Mouse (Mus musculus) embryonic facial prominence, embryonic 15.5 days (tissue): ENCODE results near the gene Gpt2. TPM values are rescaled to one million over a fixed set of nuclear protein-coding genes. Genes with fewer than 3 reads are reported as not detected.

Experiments
- ATAC-seq: fragments of 200-750 bp; cut with Nextera tagmentation; 2 replicates; pipeline ENCODE4 v1.8.0; 2017; ENCODE audit warnings: low read depth, moderate TSS enrichment; ENCODE audit not compliant: insufficient number of reproducible peaks, low FRiP score, low TSS enrichment
- H3K27ac ChIP-seq: fragments of 300-500 bp; sonication (generic); replicated peaks from 2 replicates; pipeline ENCODE4 v1.5.1; 2015; ENCODE audit warnings: mild to moderate bottlenecking, inconsistent platforms
- H3K27me3 ChIP-seq: fragments of 300-500 bp; sonication (generic); 2 replicates; pipeline ENCODE4 v1.6.1; 2015; ENCODE audit warnings: inconsistent platforms
- H3K36me3 ChIP-seq: fragments of 300-500 bp; sonication (generic); 2 replicates; pipeline ENCODE4 v1.6.1; 2015; ENCODE audit warnings: mild to moderate bottlenecking, inconsistent platforms
- H3K4me1 ChIP-seq: fragments of 300-500 bp; sonication (generic); 2 replicates; pipeline ENCODE4 v1.6.1; 2015; ENCODE audit warnings: inconsistent platforms
- H3K4me2 ChIP-seq: fragments of 300-500 bp; sonication (generic); replicated peaks from 2 replicates; pipeline ENCODE4 v1.6.1; 2015; ENCODE audit warnings: mild to moderate bottlenecking, inconsistent platforms
- H3K4me3 ChIP-seq: fragments of 300-500 bp; sonication (generic); replicated peaks from 2 replicates; pipeline ENCODE4 v1.5.1; 2015; ENCODE audit warnings: mild to moderate bottlenecking, inconsistent platforms
- H3K9ac ChIP-seq: fragments of 300-500 bp; sonication (generic); 2 replicates; pipeline ENCODE4 v1.6.1; 2015; ENCODE audit warnings: inconsistent platforms
- H3K9me3 ChIP-seq: fragments of 300-500 bp; sonication (generic); replicated peaks from 2 replicates; pipeline ENCODE4 v1.6.1; 2016; ENCODE audit warnings: inconsistent platforms
- WGBS: fragments of 180-500 bp; shearing (Covaris S2); methylation state at CpG from one replicate; pipeline ENCODE4 v1.1.7; 2015; 5-methylcytosine and 5-hydroxymethylcytosine counted together
- polyA plus RNA-seq: library from polyadenylated mRNA; unstranded; fragments of >200 nt; fragmentation: Nextera tagmentation; extraction: Ambion mirVana; gene quantifications from 2 replicates; pipeline ENCODE4 v1.2.1, GENCODE M21; 2015

Gene Gpt2
- polyA plus RNA-seq, 1 experiment from 2014 or later, result 34.2 TPM

DNA sequence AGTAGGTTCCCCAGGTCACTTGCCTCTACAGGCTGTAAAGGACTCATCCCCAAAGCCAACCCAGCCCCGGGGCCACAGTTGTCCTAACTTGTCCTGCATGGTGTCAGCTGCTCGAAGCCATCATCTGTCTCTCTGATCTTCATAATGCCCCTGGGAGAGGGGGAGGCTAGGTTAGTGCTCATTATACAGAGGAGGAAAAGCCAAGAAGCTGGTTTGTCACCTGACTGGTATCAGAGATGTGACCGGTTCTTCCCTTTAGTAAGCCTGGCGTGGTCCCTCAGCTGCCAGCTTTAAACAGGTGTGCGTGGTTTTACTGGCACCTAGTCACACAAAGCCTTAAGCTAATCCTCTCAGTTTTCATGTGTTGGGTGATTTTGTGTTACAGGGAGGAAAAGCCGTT, 12.3 kb downstream of the Gpt2 start:
- Histone ChIP-seq H3K4me3 (no peak overlapping the region), H3K4me2 (no peak overlapping the region), H3K36me3 (peaks cover 39% of the 10 kb centered on the region), H3K27me3 (no peaks in the 10 kb centered on the region), H3K9me3 (no peaks in the 10 kb centered on the region), H3K9ac (no peak overlapping the region), H3K27ac (0 out of 2 replicates have a peak overlapping the region, but pooled peaks have one; percentile 11), H3K4me1 (peaks cover 10% of the 10 kb centered on the region)
- WGBS, result 60% methylated on average over 6 of the region's 6 CpGs
- ATAC-seq, result no peak

GRCm38 (mm10) chr8:85506620-85507019, 14.2 kb downstream of the Gpt2 start:
- H3K27me3 ChIP-seq, result no peaks in the 10 kb centered on the region
- 0 out of 2 replicates have a peak, but pooled peaks cover 4% of the 10 kb centered on the region for H3K4me1 ChIP-seq
- no peaks in the 10 kb centered on the region for H3K9me3 ChIP-seq
- no peak for ATAC-seq
- 84% methylated on average over 4 of the region's 4 CpGs for WGBS
- H3K4me3 ChIP-seq, result no peak overlapping the region
- H3K36me3 ChIP-seq, result peaks cover 55% of the 10 kb centered on the region
- no peak overlapping the region for H3K27ac ChIP-seq
- H3K9ac ChIP-seq, result no peak overlapping the region
- no peak overlapping the region for H3K4me2 ChIP-seq

DNA sequence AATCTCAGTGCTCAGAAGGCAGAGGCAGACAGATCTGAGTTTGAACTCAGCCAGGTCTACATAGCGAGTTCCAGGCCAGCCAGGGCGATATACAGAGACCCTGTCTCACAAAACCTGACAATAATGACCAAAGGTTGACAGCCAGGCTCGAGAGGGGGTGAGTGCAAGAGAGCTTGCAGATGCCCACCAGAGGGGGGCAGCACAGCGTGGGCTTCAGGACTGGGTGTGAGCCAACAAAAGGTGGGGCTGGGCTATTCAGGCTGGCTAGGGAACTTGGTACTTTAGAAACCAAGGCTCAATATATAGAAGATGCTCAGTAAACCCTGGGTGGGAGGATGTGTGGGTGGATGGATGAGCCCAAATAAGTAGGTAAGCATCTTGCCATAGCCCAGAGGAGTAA, 16.3 kb downstream of the Gpt2 start:
- no peaks in the 10 kb centered on the region for H3K4me1 ChIP-seq
- ATAC-seq, result no peak
- H3K4me3 ChIP-seq, result no peak overlapping the region
- no peak overlapping the region for H3K9ac ChIP-seq
- H3K27ac ChIP-seq, result no peak overlapping the region
- peaks cover 66% of the 10 kb centered on the region for H3K36me3 ChIP-seq
- 79% methylated on average over 4 of the region's 4 CpGs for WGBS
- no peaks in the 10 kb centered on the region for H3K9me3 ChIP-seq
- no peaks in the 10 kb centered on the region for H3K27me3 ChIP-seq
- H3K4me2 ChIP-seq, result no peak overlapping the region

- Histone ChIP-seq H3K4me2 (no peak overlapping the region), H3K9ac (no peak overlapping the region), H3K4me3 (no peak overlapping the region), H3K4me1 (peaks cover 15% of the 10 kb centered on the region), H3K27me3 (no peaks in the 10 kb centered on the region), H3K27ac (no peak overlapping the region), H3K36me3 (peaks cover 61% of the 10 kb centered on the region), H3K9me3 (no peaks in the 10 kb centered on the region)
- ATAC-seq, result no peak
- 81% methylated on average over 8 of the region's 8 CpGs for WGBS
These were observed 19.9 kb downstream of the Gpt2 start for GRCm38 (mm10) chr8:85512234-85512633.

- Histone ChIP-seq H3K36me3 (peaks cover 56% of the 10 kb centered on the region), H3K27ac (no peak overlapping the region), H3K27me3 (no peaks in the 10 kb centered on the region), H3K9ac (no peak overlapping the region), H3K4me3 (no peak overlapping the region), H3K9me3 (no peaks in the 10 kb centered on the region), H3K4me2 (no peak overlapping the region), H3K4me1 (peaks cover 15% of the 10 kb centered on the region)
- 68% methylated on average over 4 of the region's 4 CpGs for WGBS
- no peak for ATAC-seq
These were observed 20.9 kb downstream of the Gpt2 start for GRCm38 (mm10) chr8:85513283-85513682.

GRCm38 (mm10) chr8:85515391-85515790, 23.0 kb downstream of the Gpt2 start:
- 38% methylated on average over 7 of the region's 7 CpGs for WGBS
- 0 out of 2 replicates have a peak, but pooled peaks have one; percentile 60 for ATAC-seq
- H3K4me3 ChIP-seq, result no peak overlapping the region

DNA sequence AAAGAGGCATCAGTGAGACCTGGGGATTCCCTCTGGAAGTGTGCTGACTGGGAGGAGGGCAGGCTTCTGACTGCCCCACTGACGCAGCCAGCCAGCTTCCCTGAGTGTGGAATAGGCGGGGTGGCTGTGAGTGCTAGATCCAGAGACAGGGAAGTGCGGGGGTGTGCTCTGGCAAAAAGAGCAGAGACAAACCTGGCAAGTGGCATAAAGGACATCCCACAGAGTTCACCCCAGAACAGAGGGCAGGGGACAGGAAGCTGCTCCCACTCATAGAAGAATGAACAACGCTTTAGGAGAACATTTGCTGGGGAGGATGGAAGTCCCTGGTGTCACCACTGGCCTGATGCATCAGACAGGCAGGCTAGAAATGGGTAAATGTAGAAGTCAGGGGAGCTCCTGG, 25.0 kb downstream of the Gpt2 start:
- no peak overlapping the region for H3K27ac ChIP-seq
- peaks cover 64% of the 10 kb centered on the region for H3K36me3 ChIP-seq
- no peak overlapping the region for H3K4me2 ChIP-seq
- ATAC-seq, result no peak
- no peaks in the 10 kb centered on the region for H3K27me3 ChIP-seq
- peaks cover 15% of the 10 kb centered on the region for H3K4me1 ChIP-seq
- no peak overlapping the region for H3K4me3 ChIP-seq
- 75% methylated on average over 4 of the region's 4 CpGs for WGBS
- H3K9ac ChIP-seq, result no peak overlapping the region
- no peaks in the 10 kb centered on the region for H3K9me3 ChIP-seq

More at GRCm38 (mm10) chr8:85515391-85515790, 23.0 kb downstream of the Gpt2 start:
- H3K27ac ChIP-seq, result peak overlapping the region; percentile 48
- peak overlapping the region; percentile 3; the same call in 1 of the 2 replicates for H3K4me2 ChIP-seq
- peaks cover 15% of the 10 kb centered on the region for H3K4me1 ChIP-seq
- H3K27me3 ChIP-seq, result no peaks in the 10 kb centered on the region
- H3K9me3 ChIP-seq, result no peaks in the 10 kb centered on the region
- peaks cover 56% of the 10 kb centered on the region for H3K36me3 ChIP-seq
- no peak overlapping the region for H3K9ac ChIP-seq

DNA sequence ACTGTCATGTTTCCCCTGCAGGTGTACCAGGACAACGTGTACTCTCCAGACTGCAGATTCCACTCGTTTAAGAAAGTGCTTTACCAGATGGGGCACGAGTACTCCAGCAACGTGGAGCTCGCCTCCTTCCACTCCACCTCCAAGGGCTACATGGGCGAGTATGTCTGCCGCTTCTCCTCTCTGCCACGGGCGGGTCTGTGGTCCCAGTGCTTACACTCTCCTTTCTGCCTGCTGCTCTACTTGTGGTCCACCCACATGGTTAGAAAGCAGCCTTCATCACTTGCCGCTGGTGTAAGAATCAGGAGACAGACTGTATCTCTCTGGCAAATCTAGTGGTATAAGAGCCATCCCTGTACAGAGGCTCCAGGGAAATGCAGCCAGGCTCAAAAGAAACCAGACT, 25.6 kb downstream of the Gpt2 start:
- Histone ChIP-seq H3K4me2 (no peak overlapping the region), H3K27me3 (no peaks in the 10 kb centered on the region), H3K4me1 (peaks cover 15% of the 10 kb centered on the region), H3K27ac (no peak overlapping the region), H3K9ac (no peak overlapping the region), H3K36me3 (peaks cover 67% of the 10 kb centered on the region), H3K4me3 (no peak overlapping the region), H3K9me3 (no peaks in the 10 kb centered on the region)
- no peak for ATAC-seq
- 88% methylated on average over 10 of the region's 10 CpGs for WGBS

GRCm38 (mm10) chr8:85520586-85520985, 28.2 kb downstream of the Gpt2 start:
- no peak overlapping the region for H3K27ac ChIP-seq
- H3K27me3 ChIP-seq, result no peaks in the 10 kb centered on the region
- H3K9me3 ChIP-seq, result no peaks in the 10 kb centered on the region
- no peak overlapping the region for H3K4me2 ChIP-seq
- WGBS, result 98% methylated on average over 4 of the region's 4 CpGs
- ATAC-seq, result no peak
- peaks cover 64% of the 10 kb centered on the region for H3K36me3 ChIP-seq
- no peak overlapping the region for H3K9ac ChIP-seq
- H3K4me1 ChIP-seq, result peaks cover 6% of the 10 kb centered on the region; the same call in 1 of the 2 replicates
- no peak overlapping the region for H3K4me3 ChIP-seq

GRCm38 (mm10) chr8:85521332-85521731, 29.0 kb downstream of the Gpt2 start:
- Histone ChIP-seq H3K36me3 (peaks cover 62% of the 10 kb centered on the region), H3K9me3 (no peaks in the 10 kb centered on the region), H3K4me1 (no peaks in the 10 kb centered on the region), H3K4me3 (no peak overlapping the region), H3K9ac (no peak overlapping the region), H3K27me3 (no peaks in the 10 kb centered on the region), H3K27ac (no peak overlapping the region), H3K4me2 (no peak overlapping the region)
- no peak for ATAC-seq
- 87% methylated on average over 8 of the region's 8 CpGs for WGBS

- no peak overlapping the region for H3K27ac ChIP-seq
- no peaks in the 10 kb centered on the region for H3K4me1 ChIP-seq
- no peaks in the 10 kb centered on the region for H3K9me3 ChIP-seq
- 93% methylated on average over 7 of the region's 7 CpGs for WGBS
- H3K4me2 ChIP-seq, result no peak overlapping the region
- H3K36me3 ChIP-seq, result peaks cover 53% of the 10 kb centered on the region
- H3K4me3 ChIP-seq, result no peak overlapping the region
- H3K27me3 ChIP-seq, result no peaks in the 10 kb centered on the region
- ATAC-seq, result no peak
- no peak overlapping the region for H3K9ac ChIP-seq
These were observed 31.7 kb downstream of the Gpt2 start for GRCm38 (mm10) chr8:85524086-85524485.

DNA sequence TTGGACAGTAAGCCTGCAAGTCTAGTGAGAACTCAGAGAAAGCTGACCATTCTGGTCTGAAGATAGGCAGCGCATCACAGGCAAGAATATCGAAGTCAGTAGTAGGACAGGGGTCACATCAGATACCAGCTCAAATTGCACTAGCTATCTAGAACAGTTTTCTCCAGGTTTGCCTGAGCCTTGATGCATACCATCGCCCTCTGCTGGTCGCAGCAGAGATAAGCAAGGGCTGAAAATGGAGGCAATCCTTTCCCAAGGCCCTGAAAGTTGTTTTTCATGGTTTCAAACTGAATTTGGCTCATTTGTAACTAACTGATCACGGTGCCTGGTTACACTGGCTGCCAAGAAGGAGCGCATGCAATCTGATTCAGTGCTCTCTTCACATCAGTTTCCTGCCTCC, 33.7 kb downstream of the Gpt2 start:
- Histone ChIP-seq H3K27me3 (no peaks in the 10 kb centered on the region), H3K36me3 (peaks cover 39% of the 10 kb centered on the region)
- ATAC-seq, result no peak

More for the DNA sequence above, 33.7 kb downstream of the Gpt2 start:
- Histone ChIP-seq H3K4me3 (no peak overlapping the region), H3K9ac (no peak overlapping the region), H3K4me2 (no peak overlapping the region), H3K9me3 (no peaks in the 10 kb centered on the region), H3K27ac (no peak overlapping the region), H3K4me1 (no peaks in the 10 kb centered on the region)
- WGBS, result 23% methylated on average over 6 of the region's 6 CpGs
